Mouse (Mus musculus): ENCODE data around the gene Hist1h2bn.
A peak's percentile ranks its signal among the peaks of the same experiment; 100 is the strongest.

DNA sequence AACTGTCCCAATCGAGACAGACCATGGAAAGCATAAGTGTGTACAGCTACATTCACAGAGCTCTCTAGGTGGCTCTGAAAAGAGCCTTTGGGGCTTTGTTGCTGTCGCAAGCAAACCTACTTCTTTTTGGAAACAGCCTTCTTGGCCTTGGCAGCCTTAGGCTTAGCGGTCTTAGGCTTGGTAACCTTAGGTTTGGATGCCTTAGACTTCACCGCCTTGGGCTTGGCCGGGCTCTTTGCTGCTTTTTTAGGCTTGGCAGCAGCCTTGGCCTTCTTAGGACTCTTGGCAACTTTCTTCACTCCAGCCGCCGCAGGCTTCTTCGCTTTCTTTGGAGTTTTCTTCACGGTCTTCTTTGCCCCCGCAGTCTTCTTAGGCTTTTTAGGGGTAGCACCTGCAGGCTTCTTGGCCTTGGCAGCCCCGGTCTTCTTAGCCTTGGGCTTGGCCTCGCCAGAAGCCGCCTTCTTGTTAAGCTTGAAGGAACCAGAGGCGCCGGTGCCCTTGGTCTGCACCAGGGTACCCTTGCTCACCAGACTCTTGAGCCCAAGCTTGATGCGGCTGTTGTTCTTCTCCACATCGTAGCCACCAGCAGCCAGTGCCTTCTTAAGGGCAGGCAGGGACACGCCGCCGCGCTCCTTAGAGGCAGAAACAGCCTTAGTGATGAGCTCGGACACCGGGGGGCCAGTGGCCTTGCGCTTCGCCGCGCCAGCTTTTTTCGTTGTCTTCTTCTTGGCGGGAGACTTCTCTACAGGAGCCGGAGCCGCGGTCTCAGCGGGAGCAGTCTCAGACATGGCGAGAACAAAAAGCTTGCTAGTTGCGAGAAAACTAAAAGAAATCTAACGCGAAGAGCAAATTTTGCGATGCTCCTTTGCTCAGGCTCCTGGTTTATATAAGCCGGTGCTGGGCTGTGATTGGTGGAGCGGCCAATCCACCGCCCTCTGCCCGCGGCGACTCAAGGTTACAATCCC is 26.1 kb downstream of the Hist1h2bn start, which contains the start of gene Hist1h1b:
- no peak for TF ChIP-seq E2F4 (IDR thresholded peaks at IDR 0.05; ENCODE audit: borderline replicate concordance, low read depth, low read length)
- 0 out of 6 replicates have a peak, but pooled peaks of 1 of the 3 experiments have one; percentile 9 for TF ChIP-seq CTCF (IDR thresholded peaks at IDR 0.05 in 2 of 3, conservative IDR thresholded peaks at IDR 0.05 in 1 of 3; ENCODE audit: control insufficient read depth in 1 of 3, insufficient read depth in 1 of 3, low read depth in 2 of 3, low read length in 3 of 3, poor library complexity in 1 of 3, severe bottlenecking in 1 of 3)

All from MEL (cell line).